In the genomic region with DNA sequence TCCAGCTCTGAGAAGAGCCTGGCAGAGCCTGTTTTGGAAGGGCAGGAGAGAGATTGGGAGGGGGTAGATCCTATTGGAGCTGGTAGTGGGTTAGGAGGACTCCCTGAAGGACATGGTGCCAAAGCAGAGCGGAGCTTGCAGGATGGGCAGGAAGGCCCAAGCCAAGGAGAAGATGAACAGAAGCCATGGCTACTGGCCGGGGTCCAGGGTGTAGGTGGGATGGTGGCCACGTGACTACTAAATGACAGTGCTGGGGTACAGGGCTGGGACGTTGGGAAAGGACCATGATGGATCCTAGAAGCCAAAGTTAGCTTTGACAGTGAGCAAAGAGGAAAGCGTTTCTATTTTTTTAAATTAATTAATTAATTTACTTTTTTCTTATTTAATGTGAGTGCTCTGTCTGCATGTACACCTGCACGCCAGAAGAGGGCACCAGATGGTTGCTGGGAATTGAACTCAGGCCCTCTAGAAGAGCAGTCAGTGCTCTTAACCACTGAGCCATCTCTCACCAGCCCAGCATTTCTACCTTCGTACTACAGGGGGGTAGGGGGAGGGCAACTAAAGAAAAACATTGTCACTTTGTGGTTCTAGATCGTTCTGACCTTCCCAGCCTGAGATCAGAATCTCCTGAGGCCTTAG, we compare ENCODE assay signal across 9 mouse cellular contexts. TPM values are rescaled to one million over a fixed set of nuclear protein-coding genes. Genes with fewer than 3 reads are reported as not detected.
DNase-seq lines count a peak whose midpoint lies in the region; ATAC-seq and TF ChIP-seq lines count a peak whose summit lies in the region.
"Had no signal": no experiment of that assay in that cellular context is flagged by ENCODE, and none has a peak within 500 bp of the region (broad histone marks: within the 10 kb centered on the region; RNA-seq: fewer than 3 reads in every experiment).

No protein-coding gene starts in this region.

- no peak overlapping the region for H3K4me2 ChIP-seq in intestine, postnatal 0 days (replicated peaks; ENCODE audit: low read depth)
- H3K4me2 ChIP-seq in intestine, embryonic 15.5 days (replicated peaks) = no peak overlapping the region
- no peak overlapping the region for H3K4me2 ChIP-seq in CH12.LX (ENCODE audit: insufficient read depth, low read depth, poor library complexity, severe bottlenecking)
- no peak overlapping the region for H3K4me2 ChIP-seq in lung, postnatal 0 days (replicated peaks; ENCODE audit: low read depth, low read length)
- H3K4me2 ChIP-seq: forebrain, embryonic 12.5 days; liver, embryonic 15.5 days had no signal

- ATAC-seq in intestine, postnatal 0 days = no peak
- no peak for ATAC-seq in intestine, embryonic 15.5 days
- ATAC-seq in lung, postnatal 0 days = no peak

- DNase-seq in CH12.LX (ENCODE audit: extremely low read depth) = peak; percentile 30
- peak; percentile 57 for DNase-seq in R1 (ENCODE audit: low read depth, low spot score)
- peak; percentile 38 for DNase-seq in lung, postnatal 0 days (ENCODE audit: low spot score)
- DNase-seq in MN1 (ENCODE audit: low spot score) = no peak
- DNase-seq in ovary, adult 18-20 months (ENCODE audit: low spot score) = no peak

- no peak overlapping the region for H3K27ac ChIP-seq in intestine, postnatal 0 days (ENCODE audit: low read depth, low read length)
- H3K27ac ChIP-seq in intestine, embryonic 15.5 days = no peak overlapping the region
- no peak overlapping the region for H3K27ac ChIP-seq in CH12.LX (ENCODE audit: insufficient read depth, low read depth)
- no peak overlapping the region for H3K27ac ChIP-seq in lung, postnatal 0 days (ENCODE audit: low read length)
- H3K27ac ChIP-seq: forebrain, embryonic 12.5 days; liver, embryonic 15.5 days had no signal

- in situ Hi-C loops in CH12.LX (cut with MboI; ENCODE audit: low pct_ligation_motif_present, low pct_unique_long_range_greater_than_20kb, low sequenced_read_pairs) = loop anchor here (5.0 to 25.0 kb wide), 2 partner anchors 35 to 370 kb away; a partner anchor contains a TSS

- TF ChIP-seq RAD21 in CH12.LX (IDR thresholded peaks at IDR 0.05; ENCODE audit: low read depth, low read length) = peak; percentile 36

- H3K4me3 ChIP-seq in intestine, postnatal 0 days (ENCODE audit: low read depth, low read length) = no peak overlapping the region
- H3K4me3 ChIP-seq in intestine, embryonic 15.5 days (replicated peaks) = no peak overlapping the region
- H3K4me3 ChIP-seq in CH12.LX (replicated peaks in 1 of 3; ENCODE audit: low read depth in 2 of 3, low read length in 2 of 3, poor library complexity in 1 of 3) = no peak overlapping the region
- H3K4me3 ChIP-seq in lung, postnatal 0 days (ENCODE audit: low read depth, low read length) = no peak overlapping the region
- H3K4me3 ChIP-seq: forebrain, embryonic 12.5 days; liver, embryonic 15.5 days had no signal

- H3K36me3 ChIP-seq in intestine, postnatal 0 days (ENCODE audit: control insufficient read depth, insufficient read depth) = no peaks in the 10 kb centered on the region; the same call in 1 of the 2 replicates
- H3K36me3 ChIP-seq in intestine, embryonic 15.5 days = 0 out of 2 replicates have a peak, but pooled peaks cover 13% of the 10 kb centered on the region
- H3K36me3 ChIP-seq in CH12.LX (replicated peaks in 1 of 2; ENCODE audit: control insufficient read depth in 1 of 2, insufficient read depth in 1 of 2, low read length in 1 of 2) = no peaks in the 10 kb centered on the region
- no peaks in the 10 kb centered on the region for H3K36me3 ChIP-seq in lung, postnatal 0 days (ENCODE audit: insufficient read depth, low read length)
- H3K36me3 ChIP-seq: forebrain, embryonic 12.5 days had no signal

- no peak for TF ChIP-seq POLR2A in CH12.LX (IDR thresholded peaks at IDR 0.05; ENCODE audit: low read depth, low read length)

- H3K9ac ChIP-seq in intestine, postnatal 0 days (ENCODE audit: low read depth, low read length) = no peak overlapping the region
- H3K9ac ChIP-seq in intestine, embryonic 15.5 days = no peak overlapping the region
- H3K9ac ChIP-seq in CH12.LX (ENCODE audit: insufficient read depth, low read depth) = no peak overlapping the region
- no peak overlapping the region for H3K9ac ChIP-seq in lung, postnatal 0 days (replicated peaks; ENCODE audit: low read depth)
- H3K9ac ChIP-seq: forebrain, embryonic 12.5 days; liver, embryonic 15.5 days had no signal

- TF ChIP-seq CTCF in intestine, postnatal 0 days (IDR thresholded peaks at IDR 0.05; ENCODE audit: low read depth) = peak; percentile 73
- TF ChIP-seq CTCF in CH12.LX (conservative IDR thresholded peaks at IDR 0.05 in 1 of 2, IDR thresholded peaks at IDR 0.05 in 1 of 2; ENCODE audit: low read depth in 2 of 2, low read length in 2 of 2) = peak; percentile 22 to 57; a peak in 2 of 4 replicates
- peak; percentile 72 for TF ChIP-seq CTCF in lung, postnatal 0 days (IDR thresholded peaks at IDR 0.05)

- H3K9me3 ChIP-seq in intestine, postnatal 0 days (ENCODE audit: control insufficient read depth) = no peaks in the 10 kb centered on the region
- H3K9me3 ChIP-seq in intestine, embryonic 15.5 days = no peaks in the 10 kb centered on the region
- peaks cover 3% of the 10 kb centered on the region for H3K9me3 ChIP-seq in CH12.LX (replicated peaks; ENCODE audit: low read length)
- H3K9me3 ChIP-seq in lung, postnatal 0 days (ENCODE audit: low read length) = no peaks in the 10 kb centered on the region
- H3K9me3 ChIP-seq: forebrain, embryonic 12.5 days; liver, embryonic 15.5 days had no signal

- no peaks in the 10 kb centered on the region for H3K4me1 ChIP-seq in intestine, postnatal 0 days (replicated peaks; ENCODE audit: control insufficient read depth, insufficient read depth, low read length)
- peaks cover 22% of the 10 kb centered on the region for H3K4me1 ChIP-seq in intestine, embryonic 15.5 days (replicated peaks)
- H3K4me1 ChIP-seq in CH12.LX (ENCODE audit: control insufficient read depth in 1 of 2, insufficient read depth in 2 of 2) = peaks cover 0 to 19% of the 10 kb centered on the region in 2 experiments; a peak in 2 of 4 replicates
- H3K4me1 ChIP-seq in lung, postnatal 0 days (ENCODE audit: insufficient read depth, low read depth, low read length) = peaks cover 2% of the 10 kb centered on the region; the same call in 1 of the 2 replicates

- peaks cover under 1% of the 10 kb centered on the region; the same call in 1 of the 2 replicates for H3K27me3 ChIP-seq in intestine, postnatal 0 days (replicated peaks; ENCODE audit: control insufficient read depth, insufficient read depth, low read length)
- H3K27me3 ChIP-seq in intestine, embryonic 15.5 days (replicated peaks) = peaks cover 9% of the 10 kb centered on the region
- H3K27me3 ChIP-seq in CH12.LX (replicated peaks) = peaks cover 87% of the 10 kb centered on the region
- no peaks in the 10 kb centered on the region for H3K27me3 ChIP-seq in lung, postnatal 0 days (replicated peaks; ENCODE audit: insufficient read depth, low read length)

- dilution Hi-C loops in CH12.LX (cut with MboI; ENCODE audit: extremely low pct_ligation_motif_present, extremely low pct_unique_long_range_greater_than_20kb, low sequenced_read_pairs) = no loop called here

- 52% methylated on average over 8 of the region's 8 CpGs for WGBS in intestine, postnatal 0 days
- WGBS in intestine, embryonic 15.5 days = 50% methylated on average over 8 of the region's 8 CpGs
- 41% methylated on average over 8 of the region's 8 CpGs for WGBS in lung, postnatal 0 days

- TF ChIP-seq EP300 in CH12.LX (IDR thresholded peaks at IDR 0.05; ENCODE audit: low read length) = no peak
- TF ChIP-seq EP300 in lung, postnatal 0 days (IDR thresholded peaks at IDR 0.05) = no peak

- no peaks in the 10 kb centered on the region for H3K79me2 ChIP-seq in CH12.LX (replicated peaks; ENCODE audit: control insufficient read depth, extremely low read depth, insufficient read depth, poor library complexity, severe bottlenecking)

TF ChIP-seq in CH12.LX, 34 proteins besides CTCF, POLR2A, EP300 and RAD21:
- peak; percentile 13; the same call in 1 of the 2 replicates for TF ChIP-seq SMC3 (IDR thresholded peaks at IDR 0.05; ENCODE audit: low read depth, low read length)
- TF ChIP-seq ETS1 (conservative IDR thresholded peaks at IDR 0.05; ENCODE audit: low read depth, low read length) = no peak

RNA-seq across cellular contexts. Expression of a gene that starts 5.3 kb away (rescaled TPM):
- polyA plus RNA-seq in intestine, postnatal 0 days (2015; fragmentation: Nextera tagmentation; extraction: Ambion mirVana) = 23.6 and 25.0 TPM in 2 replicates
- 18.3 and 19.0 TPM in 2 replicates for polyA plus RNA-seq in intestine, embryonic 15.5 days (2015; fragmentation: Nextera tagmentation; extraction: Ambion mirVana)
- total RNA-seq in CH12.LX (2012; rRNA removed) (not detected in 2 replicates), CH12.LX (2014; rRNA removed) (not detected in 2 replicates)
- not detected in 2 replicates for polyA plus RNA-seq in CH12.LX (2012; ENCODE audit: insufficient read length, low read depth)
- polyA plus RNA-seq in lung, postnatal 0 days (2015; fragmentation: Nextera tagmentation; extraction: Ambion mirVana) = 26.8 and 29.1 TPM in 2 replicates

RNA-seq across cellular contexts. Expression of a gene that starts 36.0 kb away (rescaled TPM):
- polyA plus RNA-seq in intestine, postnatal 0 days (2015; fragmentation: Nextera tagmentation; extraction: Ambion mirVana) = 0.95 and 1.1 TPM in 2 replicates
- polyA plus RNA-seq in intestine, embryonic 15.5 days (2015; fragmentation: Nextera tagmentation; extraction: Ambion mirVana) = 4.6 and 5.4 TPM in 2 replicates
- total RNA-seq in CH12.LX (2012; rRNA removed) (0.08 TPM in 2 replicates), CH12.LX (2014; rRNA removed) (not detected in 2 replicates)
- 0.07 TPM in 1 of 2 replicates, not detected in the other for polyA plus RNA-seq in CH12.LX (2012; ENCODE audit: insufficient read length, low read depth)
- 5.4 and 5.5 TPM in 2 replicates for polyA plus RNA-seq in lung, postnatal 0 days (2015; fragmentation: Nextera tagmentation; extraction: Ambion mirVana)

RNA-seq across cellular contexts. Expression of a gene that starts 42.3 kb away (rescaled TPM):
- 6.7 and 7.5 TPM in 2 replicates for polyA plus RNA-seq in intestine, postnatal 0 days (2015; fragmentation: Nextera tagmentation; extraction: Ambion mirVana)
- polyA plus RNA-seq in intestine, embryonic 15.5 days (2015; fragmentation: Nextera tagmentation; extraction: Ambion mirVana) = 16.0 and 16.8 TPM in 2 replicates
- 6.6 and 7.2 TPM in 2 replicates for total RNA-seq in CH12.LX (2012; rRNA removed)
- 3.3 and 4.1 TPM in 2 replicates for total RNA-seq in CH12.LX (2014; rRNA removed)
- polyA plus RNA-seq in CH12.LX (2012; ENCODE audit: insufficient read length, low read depth) = 1.8 and 2.8 TPM in 2 replicates
- polyA plus RNA-seq in lung, postnatal 0 days (2015; fragmentation: Nextera tagmentation; extraction: Ambion mirVana) = 18.4 and 21.0 TPM in 2 replicates

Comparison
In these comparisons a context has a peak if more than half of its experiments do, and no peak if none do; other contexts are left out.
1. DNase-seq: peak in CH12.LX (single experiment), R1 (single experiment) and lung, postnatal 0 days (single experiment); none in MN1 (single experiment) and ovary, adult 18-20 months (single experiment).
2. RNA of a gene that starts 5.3 kb away (polyA plus RNA-seq): 26.8 to 29.1 TPM in lung, postnatal 0 days, 23.6 to 25.0 TPM in intestine, postnatal 0 days and 18.3 to 19.0 TPM in intestine, embryonic 15.5 days; not detected in CH12.LX; every median in the first group is over 10 times any median in the second.
3. Peak in every context shown above with its lines, with median percentiles within 50 percentile points of each other: CTCF ChIP-seq.